Mouse (Mus musculus) stomach, embryonic 15.5 days (tissue): Measurements from ENCODE around the gene Adssl1. TPM values are rescaled to one million over a fixed set of nuclear protein-coding genes. Genes with fewer than 3 reads are reported as not detected.

ENCODE experiments used
- ATAC-seq: fragments of 200-750 bp; cut with Nextera tagmentation; 2 replicates; pipeline ENCODE4 v1.8.0; 2017; ENCODE audit warnings: low read depth, moderate number of reproducible peaks, moderate TSS enrichment; ENCODE audit not compliant: insufficient read depth, low FRiP score
- H3K27ac ChIP-seq: fragments of 300-500 bp; sonication (generic); 2 replicates; pipeline ENCODE4 v1.5.1; 2015; ENCODE audit warnings: mild to moderate bottlenecking, inconsistent platforms
- H3K27me3 ChIP-seq: fragments of 300-500 bp; sonication (generic); replicated peaks from 2 replicates; pipeline ENCODE4 v1.6.1; 2015; ENCODE audit warnings: inconsistent platforms
- H3K36me3 ChIP-seq: fragments of 300-500 bp; sonication (generic); 2 replicates; pipeline ENCODE4 v1.6.1; 2015; ENCODE audit warnings: inconsistent platforms
- H3K4me1 ChIP-seq: fragments of 300-500 bp; sonication (generic); 2 replicates; pipeline ENCODE4 v1.6.1; 2015; ENCODE audit warnings: inconsistent platforms
- H3K4me2 ChIP-seq: fragments of 300-500 bp; sonication (generic); 2 replicates; pipeline ENCODE4 v1.6.1; 2015; ENCODE audit warnings: mild to moderate bottlenecking, inconsistent platforms
- H3K4me3 ChIP-seq: fragments of 300-500 bp; sonication (generic); replicated peaks from 2 replicates; pipeline ENCODE4 v1.5.1; 2015; ENCODE audit warnings: inconsistent platforms
- H3K9ac ChIP-seq: fragments of 300-500 bp; sonication (generic); 2 replicates; pipeline ENCODE4 v1.6.1; 2015; ENCODE audit warnings: inconsistent platforms
- H3K9me3 ChIP-seq: fragments of 300-500 bp; sonication (generic); 2 replicates; pipeline ENCODE4 v1.6.1; 2016; ENCODE audit warnings: inconsistent platforms
- WGBS: fragments of 180-500 bp; shearing (Covaris S2); methylation state at CpG from one replicate; pipeline ENCODE4 v1.1.7; 2015; 5-methylcytosine and 5-hydroxymethylcytosine counted together
- polyA plus RNA-seq: library from polyadenylated mRNA; unstranded; fragments of >200 nt; fragmentation: Nextera tagmentation; extraction: Ambion mirVana; gene quantifications from 2 replicates; pipeline ENCODE4 v1.2.1, GENCODE M21; 2015

The Adssl1 gene
- polyA plus RNA-seq, 1 experiment from 2014 or later, result 4.4 TPM

DNA sequence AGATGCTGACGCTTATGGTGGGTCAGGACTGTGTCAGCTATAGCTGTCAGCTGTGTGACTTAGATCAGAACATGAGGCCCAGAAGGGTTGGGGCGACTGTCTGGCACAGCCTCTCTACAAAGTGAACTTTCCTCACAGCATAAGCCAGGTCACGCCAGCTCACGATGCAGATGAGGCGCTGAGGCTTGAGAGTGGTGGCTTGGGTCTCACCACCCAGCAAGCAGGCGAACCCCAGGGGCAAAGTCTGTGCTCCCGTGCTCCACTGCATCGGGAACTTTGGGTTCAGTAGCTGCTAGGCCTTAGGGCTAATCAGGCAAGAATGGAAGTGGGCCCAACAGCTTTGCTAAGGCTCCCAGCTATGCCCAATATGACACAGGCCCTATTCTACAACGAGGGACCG, 10.8 kb upstream of the Adssl1 start:
- Histone ChIP-seq H3K27me3 (no peaks in the 10 kb centered on the region), H3K9me3 (no peaks in the 10 kb centered on the region), H3K4me2 (no peak overlapping the region), H3K4me3 (no peak overlapping the region), H3K9ac (no peak overlapping the region), H3K4me1 (0 out of 2 replicates have a peak, but pooled peaks cover 3% of the 10 kb centered on the region), H3K36me3 (0 out of 2 replicates have a peak, but pooled peaks cover 8% of the 10 kb centered on the region), H3K27ac (no peak overlapping the region)
- 93% methylated on average over 10 of the region's 10 CpGs for WGBS
- ATAC-seq, result no peak

- no peak overlapping the region for H3K9ac ChIP-seq
- peaks cover 22% of the 10 kb centered on the region for H3K4me1 ChIP-seq
- H3K4me3 ChIP-seq, result no peak overlapping the region
- no peaks in the 10 kb centered on the region for H3K36me3 ChIP-seq
- H3K9me3 ChIP-seq, result no peaks in the 10 kb centered on the region
- H3K27ac ChIP-seq, result peak overlapping the region; percentile 33; the same call in 1 of the 2 replicates
- 47% methylated on average over 9 of the region's 9 CpGs for WGBS
- no peak for ATAC-seq
- H3K4me2 ChIP-seq, result no peak overlapping the region
- no peaks in the 10 kb centered on the region; the same call in 1 of the 2 replicates for H3K27me3 ChIP-seq
Measured at GRCm38 (mm10) chr12:112616668-112617067, 3.2 kb upstream of the Adssl1 start.

- WGBS, result 76% methylated on average over 11 of the region's 11 CpGs
Measured at GRCm38 (mm10) chr12:112617184-112617583, 2.7 kb upstream of the Adssl1 start.

DNA sequence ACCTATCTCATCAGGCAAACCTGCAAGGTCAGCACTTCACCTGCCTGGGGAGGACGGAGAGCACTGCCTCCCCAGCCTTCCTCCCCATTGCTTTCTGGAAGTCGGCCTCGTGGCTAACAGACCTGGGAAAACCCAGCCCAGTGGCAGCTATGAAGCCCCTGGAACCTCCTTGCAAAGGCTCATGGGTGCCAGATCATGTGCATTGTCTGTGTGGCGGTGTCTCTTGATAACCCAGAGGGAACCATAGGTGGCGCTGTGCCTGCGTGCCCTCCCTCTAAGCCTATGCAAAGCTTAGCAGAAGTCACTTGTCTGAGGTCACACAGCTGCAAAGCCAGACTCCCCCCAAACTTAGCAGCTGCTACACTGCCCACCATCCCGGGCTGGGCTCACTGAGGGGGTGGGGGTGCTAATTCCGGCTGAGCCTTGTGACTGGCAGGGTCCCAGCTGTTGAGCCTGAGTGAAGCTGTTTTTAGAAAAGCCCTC, 1.9 kb upstream of the Adssl1 start:
- peak; percentile 41; the same call in 1 of the 2 replicates for ATAC-seq
- Histone ChIP-seq H3K27ac (no peak overlapping the region), H3K9me3 (no peaks in the 10 kb centered on the region), H3K4me2 (no peak overlapping the region), H3K9ac (no peak overlapping the region), H3K4me3 (no peak overlapping the region), H3K4me1 (peaks cover 22% of the 10 kb centered on the region), H3K27me3 (no peaks in the 10 kb centered on the region; the same call in 1 of the 2 replicates), H3K36me3 (no peaks in the 10 kb centered on the region)
- 12% methylated on average over 8 of the region's 8 CpGs for WGBS

More at GRCm38 (mm10) chr12:112617184-112617583, 2.7 kb upstream of the Adssl1 start:
- no peak overlapping the region for H3K4me3 ChIP-seq
- H3K9ac ChIP-seq, result no peak overlapping the region
- no peak overlapping the region for H3K4me2 ChIP-seq
- peak overlapping the region; percentile 33; the same call in 1 of the 2 replicates for H3K27ac ChIP-seq
- no peaks in the 10 kb centered on the region; the same call in 1 of the 2 replicates for H3K27me3 ChIP-seq
- no peaks in the 10 kb centered on the region for H3K36me3 ChIP-seq
- no peaks in the 10 kb centered on the region for H3K9me3 ChIP-seq
- H3K4me1 ChIP-seq, result peaks cover 22% of the 10 kb centered on the region
- ATAC-seq, result no peak

DNA sequence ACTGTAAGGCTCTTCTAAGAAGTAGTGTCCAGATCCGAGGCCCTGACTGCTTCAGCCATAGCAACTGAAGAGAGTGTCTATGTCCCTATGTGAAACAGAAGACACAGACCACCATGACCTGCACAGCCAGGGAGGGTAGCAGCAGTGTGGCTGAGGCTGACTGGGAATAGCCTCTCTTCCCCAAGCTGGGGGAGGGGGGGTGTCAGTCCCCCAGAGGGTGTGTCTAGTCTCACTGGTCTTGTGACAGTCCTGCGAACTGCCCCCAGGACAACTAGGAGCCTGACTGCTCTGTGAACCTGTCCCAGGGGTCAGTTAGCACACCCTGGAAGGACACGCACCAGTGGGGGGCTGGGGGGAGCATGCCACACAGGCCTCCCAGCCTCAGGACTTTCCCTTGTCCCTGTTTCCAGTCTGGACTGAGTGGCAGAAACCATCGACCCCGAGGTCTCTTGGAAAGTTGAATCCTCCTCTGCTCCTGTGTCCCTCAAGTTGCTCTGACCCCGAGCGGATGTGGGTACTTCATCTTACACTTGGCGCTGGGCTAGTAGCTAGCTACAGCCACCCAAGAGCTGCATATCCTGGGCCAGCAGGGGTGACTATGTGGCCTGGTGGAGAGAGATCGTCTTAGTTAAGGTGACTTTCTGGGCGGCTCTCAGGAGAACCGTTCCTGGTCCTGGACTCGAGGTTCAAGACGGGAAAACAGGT, 712 bp upstream of the Adssl1 start:
- H3K27ac ChIP-seq, result no peak overlapping the region
- H3K36me3 ChIP-seq, result no peaks in the 10 kb centered on the region
- H3K4me1 ChIP-seq, result peaks cover 22% of the 10 kb centered on the region
- H3K4me3 ChIP-seq, result peak overlapping the region; percentile 54
- ATAC-seq, result no peak
- no peaks in the 10 kb centered on the region for H3K9me3 ChIP-seq
- WGBS, result 31% methylated on average over 13 of the region's 13 CpGs
- no peak overlapping the region for H3K9ac ChIP-seq
- peak overlapping the region; percentile 98 for H3K4me2 ChIP-seq
- H3K27me3 ChIP-seq, result no peaks in the 10 kb centered on the region; the same call in 1 of the 2 replicates

- peak overlapping the region; percentile 54 for H3K4me3 ChIP-seq
- H3K4me1 ChIP-seq, result peaks cover 22% of the 10 kb centered on the region
- no peak for ATAC-seq
- H3K27me3 ChIP-seq, result no peaks in the 10 kb centered on the region; the same call in 1 of the 2 replicates
- peak overlapping the region; percentile 39 for H3K9ac ChIP-seq
- peak overlapping the region; percentile 98 for H3K4me2 ChIP-seq
- no peaks in the 10 kb centered on the region for H3K36me3 ChIP-seq
- H3K9me3 ChIP-seq, result no peaks in the 10 kb centered on the region
- 16% methylated on average over 16 of the region's 16 CpGs for WGBS
- H3K27ac ChIP-seq, result 0 out of 2 replicates have a peak overlapping the region, but pooled peaks have one; percentile 13
Measured at GRCm38 (mm10) chr12:112620354-112621061, 663 bp downstream of the Adssl1 start.

DNA sequence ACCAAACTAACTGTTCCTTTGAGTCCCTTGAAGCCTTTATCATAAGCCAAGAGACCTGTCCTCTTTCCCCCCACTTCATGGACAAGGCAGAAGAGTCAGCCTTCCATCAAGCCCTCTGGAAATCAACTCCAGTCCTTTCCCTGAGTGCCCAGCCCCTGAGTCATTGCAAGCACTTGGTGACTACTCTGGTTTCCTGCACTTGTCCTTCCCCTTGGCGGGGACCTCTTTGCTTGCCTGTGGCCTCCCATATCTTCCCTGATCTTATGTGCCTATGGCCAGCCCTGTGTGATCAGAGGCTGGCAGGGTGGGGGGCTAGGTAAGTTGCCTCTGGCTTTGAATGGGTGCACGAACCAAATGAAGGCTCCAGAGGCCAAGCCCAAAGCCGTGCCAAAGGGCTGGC, 2.1 kb downstream of the Adssl1 start:
- Histone ChIP-seq H3K9ac (no peak overlapping the region), H3K4me3 (no peak overlapping the region), H3K36me3 (no peaks in the 10 kb centered on the region), H3K27ac (no peak overlapping the region), H3K4me1 (peaks cover 28% of the 10 kb centered on the region), H3K9me3 (no peaks in the 10 kb centered on the region), H3K4me2 (no peak overlapping the region), H3K27me3 (no peaks in the 10 kb centered on the region; the same call in 1 of the 2 replicates)
- ATAC-seq, result no peak
- WGBS, result 79% methylated on average over 3 of the region's 3 CpGs

DNA sequence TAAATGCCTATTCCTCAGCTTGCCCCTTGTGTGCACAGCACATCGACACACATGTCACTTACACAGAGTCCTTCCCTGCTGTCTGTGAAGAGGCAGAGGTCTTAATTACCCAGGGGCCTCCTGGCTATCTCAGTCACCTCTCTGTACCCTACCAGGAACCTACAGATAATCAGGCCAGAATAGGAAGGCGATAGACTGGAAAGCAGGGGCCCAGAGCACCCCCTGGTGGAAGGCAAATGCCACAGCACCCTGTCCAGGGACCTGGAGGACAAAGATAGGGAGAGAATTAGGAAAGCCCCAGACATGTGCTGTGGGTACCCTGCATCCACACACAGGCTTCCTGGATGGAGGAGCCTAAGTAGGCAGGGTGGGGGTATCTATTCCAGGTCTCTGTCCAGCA, 3.9 kb downstream of the Adssl1 start:
- Histone ChIP-seq H3K27ac (no peak overlapping the region), H3K9me3 (no peaks in the 10 kb centered on the region), H3K4me3 (no peak overlapping the region), H3K9ac (no peak overlapping the region), H3K4me2 (no peak overlapping the region), H3K27me3 (no peaks in the 10 kb centered on the region; the same call in 1 of the 2 replicates), H3K36me3 (no peaks in the 10 kb centered on the region), H3K4me1 (peaks cover 21% of the 10 kb centered on the region)
- ATAC-seq, result no peak
- WGBS, result 26% methylated on average over 2 of the region's 2 CpGs

GRCm38 (mm10) chr12:112625700-112626099, 5.9 kb downstream of the Adssl1 start:
- WGBS, result 77% methylated on average over 4 of the region's 4 CpGs
- Histone ChIP-seq H3K9ac (no peak overlapping the region), H3K27ac (no peak overlapping the region), H3K4me1 (peaks cover 20% of the 10 kb centered on the region), H3K36me3 (no peaks in the 10 kb centered on the region), H3K4me3 (no peak overlapping the region), H3K27me3 (no peaks in the 10 kb centered on the region; the same call in 1 of the 2 replicates), H3K9me3 (no peaks in the 10 kb centered on the region), H3K4me2 (no peak overlapping the region)
- ATAC-seq, result no peak

DNA sequence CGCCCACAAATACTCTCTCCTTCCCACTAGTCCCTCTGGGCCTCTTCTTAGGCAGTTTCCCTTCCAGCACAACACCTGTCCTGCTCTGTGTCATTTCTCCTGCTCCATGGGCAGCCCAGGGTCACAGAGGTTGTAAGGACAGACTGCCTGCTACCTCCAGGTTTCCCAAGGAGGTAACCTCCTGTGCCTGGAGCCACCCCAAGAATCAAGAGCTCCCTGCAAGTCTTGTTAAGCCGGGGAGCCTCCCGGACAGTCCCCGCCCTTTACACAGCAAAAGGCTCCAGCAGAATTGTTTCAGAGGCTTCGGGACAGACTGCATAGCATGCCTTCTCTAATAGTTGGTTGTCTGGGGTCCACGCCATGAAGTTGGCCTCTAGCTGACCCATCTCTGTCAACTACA, 6.6 kb downstream of the Adssl1 start:
- WGBS, result 57% methylated on average over 6 of the region's 6 CpGs
- H3K4me2 ChIP-seq, result no peak overlapping the region
- ATAC-seq, result no peak
- H3K4me3 ChIP-seq, result no peak overlapping the region
- H3K9me3 ChIP-seq, result no peaks in the 10 kb centered on the region
- H3K27me3 ChIP-seq, result no peaks in the 10 kb centered on the region
- H3K36me3 ChIP-seq, result no peaks in the 10 kb centered on the region
- peaks cover 23% of the 10 kb centered on the region for H3K4me1 ChIP-seq
- H3K27ac ChIP-seq, result no peak overlapping the region
- no peak overlapping the region for H3K9ac ChIP-seq

- peaks cover 27% of the 10 kb centered on the region for H3K4me1 ChIP-seq
- no peak overlapping the region for H3K9ac ChIP-seq
- no peaks in the 10 kb centered on the region for H3K27me3 ChIP-seq
- ATAC-seq, result no peak
- H3K9me3 ChIP-seq, result no peaks in the 10 kb centered on the region
- no peak overlapping the region for H3K4me2 ChIP-seq
- H3K36me3 ChIP-seq, result no peaks in the 10 kb centered on the region
- H3K4me3 ChIP-seq, result no peak overlapping the region
- H3K27ac ChIP-seq, result no peak overlapping the region
- WGBS, result 65% methylated on average over 7 of the region's 7 CpGs
Measured at GRCm38 (mm10) chr12:112627097-112627881, 7.4 kb downstream of the Adssl1 start.
